Mouse (Mus musculus) lung, postnatal 0 days (tissue): ENCODE results near the gene Cyp2d10. TPM values are rescaled to one million over a fixed set of nuclear protein-coding genes. Genes with fewer than 3 reads are reported as not detected.

Experiments used
- ATAC-seq: fragments of 200-750 bp; cut with Nextera tagmentation; 2 replicates; pipeline ENCODE4 v1.8.0; 2017; ENCODE audit warnings: moderate library complexity
- DNase-seq: peaks from one replicate; pipeline ENCODE4 v3.0.0-alpha.2; 2016; ENCODE audit warnings: low spot score
- H3K27ac ChIP-seq: fragments of 300-500 bp; sonication (generic); 2 replicates; pipeline ENCODE4 v1.5.1; 2014; ENCODE audit warnings: antibody characterized with exemption, mild to moderate bottlenecking, low read length, mixed read lengths
- H3K27me3 ChIP-seq: fragments of 300-500 bp; sonication (generic); replicated peaks from 2 replicates; pipeline ENCODE4 v1.6.1; 2014; ENCODE audit warnings: low read length, mixed read lengths; ENCODE audit not compliant: insufficient read depth
- H3K36me3 ChIP-seq: fragments of 300-500 bp; sonication (generic); 2 replicates; pipeline ENCODE4 v1.6.1; 2014; ENCODE audit warnings: low read length, mixed read lengths; ENCODE audit not compliant: insufficient read depth
- H3K4me1 ChIP-seq: fragments of 300-500 bp; sonication (generic); 2 replicates; pipeline ENCODE4 v1.6.1; 2014; ENCODE audit warnings: antibody characterized with exemption, low read depth, low read length, mixed read lengths; ENCODE audit not compliant: insufficient read depth
- H3K4me2 ChIP-seq: fragments of 300-500 bp; sonication (generic); replicated peaks from 2 replicates; pipeline ENCODE4 v1.6.1; 2014; ENCODE audit warnings: low read depth, mild to moderate bottlenecking, low read length, moderate library complexity, mixed read lengths
- H3K4me3 ChIP-seq: fragments of 300-500 bp; sonication (generic); 2 replicates; pipeline ENCODE4 v1.5.1; 2014; ENCODE audit warnings: low read depth, low read length
- H3K9ac ChIP-seq: fragments of 300-500 bp; sonication (generic); replicated peaks from 2 replicates; pipeline ENCODE4 v1.6.1; 2014; ENCODE audit warnings: low read depth, mild to moderate bottlenecking
- H3K9me3 ChIP-seq: fragments of 300-500 bp; sonication (generic); 2 replicates; pipeline ENCODE4 v1.6.1; 2016; ENCODE audit warnings: low read length, mixed read lengths
- CTCF ChIP-seq: IDR thresholded peaks from 2 replicates; pipeline ENCODE4 v1.5.1; 2016; ENCODE audit warnings: antibody characterized with exemption, mild to moderate bottlenecking
- EP300 ChIP-seq: IDR thresholded peaks from 2 replicates; pipeline ENCODE4 v1.6.1; 2016; ENCODE audit warnings: antibody characterized with exemption, mild to moderate bottlenecking, control low read depth
- WGBS: fragments of 180-500 bp; shearing (Covaris S2); extraction: QIAGEN DNeasy Blood & Tissue Kit; methylation state at CpG from one replicate; pipeline ENCODE4 v1.1.7; 2014; 5-methylcytosine and 5-hydroxymethylcytosine counted together
- microRNA-seq: library from miRNA; unstranded; fragments of <30 nt; microRNA quantifications from one replicate; pipeline ENCODE4, GENCODE M21; 2016
- polyA plus RNA-seq: library from polyadenylated mRNA; unstranded; fragments of >200 nt; fragmentation: Nextera tagmentation; extraction: Ambion mirVana; gene quantifications from 2 replicates; pipeline ENCODE4 v1.2.1, GENCODE M21; 2015

Cyp2d10 gene
- polyA plus RNA-seq, 1 experiment from 2014 or later, result not detected

DNA sequence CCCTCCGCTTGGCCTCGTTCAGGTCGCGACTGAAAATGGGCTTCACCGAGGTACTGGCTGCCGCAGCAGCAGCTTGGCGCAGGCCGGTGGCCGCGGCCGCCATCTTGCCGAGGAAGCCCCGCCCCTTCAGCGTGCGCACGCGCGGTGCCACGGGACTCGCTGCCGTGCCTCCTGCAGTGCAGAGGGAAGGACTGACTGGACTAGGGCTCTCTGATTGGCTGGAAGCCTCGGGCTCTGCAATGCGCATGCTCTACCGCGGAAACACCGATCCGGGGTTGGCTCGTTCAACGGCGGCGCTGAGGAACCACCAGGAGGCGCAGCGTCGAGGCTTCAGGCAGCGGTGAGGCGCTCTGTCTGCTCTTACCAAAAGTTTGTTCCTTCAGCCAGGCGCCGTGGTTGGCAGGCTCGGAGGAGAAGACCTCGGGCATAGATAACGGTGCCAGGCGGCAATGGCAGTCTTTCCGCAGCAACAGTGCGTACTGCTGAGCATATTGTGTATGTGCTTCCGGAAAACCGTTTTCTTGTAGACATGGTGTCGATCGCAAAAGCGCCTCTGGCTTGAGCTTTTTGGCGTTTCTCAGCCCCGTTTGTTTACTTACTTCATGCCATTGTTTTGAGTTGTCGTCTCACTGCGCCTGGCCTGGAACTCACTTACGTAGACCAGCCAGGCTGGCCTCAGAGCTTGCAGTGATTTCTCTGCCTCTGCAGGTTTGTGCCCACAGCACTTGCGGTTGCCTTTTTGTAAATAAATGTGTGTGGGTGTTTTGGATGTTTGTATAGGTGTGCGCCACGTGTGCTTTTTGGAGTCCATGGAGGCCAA lies 52.7 kb downstream of the Cyp2d10 start, which contains the start of gene Ndufa6:
Ndufa6 (minus strand) TSS at position 197 of the 820 bp plus-strand sequence.
- Histone ChIP-seq H3K4me3 (peak within 1 kb of the TSS; percentile 87), H3K27me3 (no peaks in the 10 kb centered on the region), H3K4me2 (peak within 1 kb of the TSS; percentile 80), H3K9ac (peak within 1 kb of the TSS; percentile 96), H3K27ac (peak within 1 kb of the TSS; percentile 93), H3K36me3 (peaks cover 17% of the 10 kb centered on the region; the same call in 1 of the 2 replicates), H3K4me1 (peaks cover 8% of the 10 kb centered on the region), H3K9me3 (no peaks in the 10 kb centered on the region)
- peak; percentile 100 for DNase-seq
- 2% methylated on average over 57 of the region's 57 CpGs for WGBS
- ATAC-seq, result peak; percentile 100
- TF ChIP-seq CTCF (peak; percentile 99), EP300 (peak; percentile 47; the same call in 1 of the 2 replicates)

GRCm38 (mm10) chr15:82353745-82354113 lies 53.3 kb downstream of the Cyp2d10 start:
- Histone ChIP-seq H3K4me2 (peak overlapping the region; percentile 80), H3K27ac (peak overlapping the region; percentile 80), H3K9ac (peak overlapping the region; percentile 96), H3K27me3 (no peaks in the 10 kb centered on the region), H3K4me1 (peaks cover 8% of the 10 kb centered on the region), H3K9me3 (no peaks in the 10 kb centered on the region), H3K4me3 (peak overlapping the region; percentile 87), H3K36me3 (peaks cover 18% of the 10 kb centered on the region)
- WGBS, result under 1% methylated on average over 23 of the region's 23 CpGs
- DNase-seq (no peak), ATAC-seq (peak; percentile 17)
- TF ChIP-seq EP300 (no peak), CTCF (no peak)

DNA sequence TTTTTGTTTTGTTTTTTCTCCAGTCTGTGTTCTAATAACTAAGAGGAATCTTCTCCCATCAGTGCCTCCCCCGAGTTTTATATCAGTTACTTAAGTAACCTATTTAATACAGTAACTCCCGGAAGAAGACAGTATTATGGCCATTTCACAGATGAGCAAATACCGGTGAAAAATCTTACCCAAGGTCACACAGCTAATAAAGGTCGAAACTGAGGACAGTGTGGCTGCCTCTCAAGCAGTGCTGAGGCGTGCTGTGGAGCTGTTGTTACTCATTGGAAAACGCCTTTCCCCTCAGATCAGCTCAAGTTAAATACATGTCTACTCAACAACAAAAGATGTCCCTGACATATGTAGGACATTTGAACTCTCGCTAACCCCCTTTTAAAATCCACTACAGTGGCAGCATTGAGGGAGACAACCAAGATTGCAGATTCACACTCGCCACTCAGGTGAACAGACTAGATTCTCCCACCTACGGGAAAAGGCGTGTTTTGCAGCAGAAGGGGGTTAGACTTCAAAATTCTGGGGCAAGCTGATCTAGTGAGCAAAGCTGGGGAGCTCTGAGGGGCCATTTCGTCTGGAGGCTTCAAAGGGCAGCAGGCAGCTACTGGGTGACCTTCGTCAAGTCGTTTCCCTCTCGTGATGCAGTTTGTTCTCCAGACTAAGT lies 53.8 kb downstream of the Cyp2d10 start:
- TF ChIP-seq EP300, result no peak
- no peak for TF ChIP-seq CTCF
- peaks cover 8% of the 10 kb centered on the region for H3K4me1 ChIP-seq
- DNase-seq (no peak), ATAC-seq (no peak)
- H3K27ac ChIP-seq, result peak overlapping the region; percentile 80
- H3K9me3 ChIP-seq, result no peaks in the 10 kb centered on the region
- H3K4me2 ChIP-seq, result peak overlapping the region; percentile 80
- peak overlapping the region; percentile 87 for H3K4me3 ChIP-seq
- peaks cover 23% of the 10 kb centered on the region for H3K36me3 ChIP-seq
- H3K9ac ChIP-seq, result peak overlapping the region; percentile 96
- H3K27me3 ChIP-seq, result no peaks in the 10 kb centered on the region
- WGBS, result 20% methylated on average over 14 of the region's 14 CpGs

Small RNAs within 50 kb of the gene (microRNA-seq; reads per million reads assigned to microRNA genes)
- not detected for gene Gm25990
- not detected for gene Gm27331
- gene Gm27622, result not detected
- gene Mir7684, result not detected

Other genes with a start within 250 kb of the Cyp2d10 start
- gene Shisa8, start 194.4 kb downstream of the Cyp2d10 start, polyA plus RNA-seq, result 0.29 and 0.55 TPM in 2 replicates
- 0.07 and 0.49 TPM in 2 replicates for gene Tnfrsf13c, start 182.8 kb downstream of the Cyp2d10 start, polyA plus RNA-seq
- 3.9 and 4.3 TPM in 2 replicates for gene Cenpm, start 162.4 kb downstream of the Cyp2d10 start, polyA plus RNA-seq
- not detected in 2 replicates for gene 1500009C09Rik, start 154.8 kb downstream of the Cyp2d10 start, polyA plus RNA-seq
- gene Sept3, start 132.3 kb downstream of the Cyp2d10 start, polyA plus RNA-seq, result 0.11 and 0.26 TPM in 2 replicates
- 0.19 TPM in 1 of 2 replicates, not detected in the other for gene Wbp2nl, start 108.2 kb downstream of the Cyp2d10 start, polyA plus RNA-seq
- 73.0 and 75.4 TPM in 2 replicates for gene Naga, start 68.3 kb downstream of the Cyp2d10 start, polyA plus RNA-seq
- 8.4 TPM in 2 replicates for gene Pheta2, start 68.3 kb downstream of the Cyp2d10 start, polyA plus RNA-seq
- gene Smdt1, start 68.2 kb downstream of the Cyp2d10 start, polyA plus RNA-seq, result 241 and 276 TPM in 2 replicates
- 439 and 454 TPM in 2 replicates for gene Ndufa6, start 52.9 kb downstream of the Cyp2d10 start, polyA plus RNA-seq
- 13.3 and 14.2 TPM in 2 replicates for gene Cyp2d22, start 26.9 kb downstream of the Cyp2d10 start, polyA plus RNA-seq
- gene Cyp2d11, start 13.2 kb downstream of the Cyp2d10 start, polyA plus RNA-seq, result not detected in 2 replicates
- not detected in 2 replicates for gene Cyp2d9, start 26.2 kb upstream of the Cyp2d10 start, polyA plus RNA-seq
- gene Cyp2d12, start 147.9 kb upstream of the Cyp2d10 start, polyA plus RNA-seq, result not detected in 2 replicates
- not detected in 2 replicates for gene Cyp2d34, start 213.8 kb upstream of the Cyp2d10 start, polyA plus RNA-seq